In the genomic region with DNA sequence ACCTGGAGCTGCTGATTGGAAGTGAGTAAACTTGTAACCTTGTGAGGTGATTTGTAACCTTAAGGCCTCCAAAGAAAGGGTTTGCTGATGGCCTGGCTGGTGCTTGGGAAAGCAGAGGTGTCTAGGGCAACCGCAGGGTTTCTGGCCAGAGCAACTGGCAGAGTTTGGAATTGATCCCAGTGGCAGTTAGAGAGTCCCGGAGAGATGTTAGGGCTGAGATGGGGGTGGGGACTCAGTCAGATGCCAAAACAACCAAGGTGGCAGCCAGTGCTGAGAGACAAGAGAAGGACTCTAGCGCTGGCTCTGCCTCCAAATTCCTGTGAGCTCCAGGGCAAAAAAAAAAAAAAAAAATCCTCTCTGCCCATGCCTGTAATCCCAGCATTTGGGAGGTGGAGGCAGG, we compare ENCODE assay signal across 19 mouse cellular contexts. TPM values are rescaled to one million over a fixed set of nuclear protein-coding genes. Genes with fewer than 3 reads are reported as not detected.
DNase-seq lines count a peak whose midpoint lies in the region; ATAC-seq and TF ChIP-seq lines count a peak whose summit lies in the region.
"Had no signal": no experiment of that assay in that cellular context is flagged by ENCODE, and none has a peak within 500 bp of the region (broad histone marks: within the 10 kb centered on the region; RNA-seq: fewer than 3 reads in every experiment).

No protein-coding gene starts in this region.

- peak overlapping the region; percentile 32; the same call in 1 of the 2 replicates for H3K27ac ChIP-seq in hindbrain, postnatal 0 days
- H3K27ac ChIP-seq in hindbrain, embryonic 10.5 days, result no peak overlapping the region
- H3K27ac ChIP-seq: embryonic facial prominence, embryonic 13.5 days; heart, embryonic 15.5 days; hindbrain, embryonic 15.5 days; limb, embryonic 15.5 days; neural tube, embryonic 13.5 days had no signal

- no peaks in the 10 kb centered on the region for H3K36me3 ChIP-seq in hindbrain, postnatal 0 days (ENCODE audit: insufficient read depth, low read length)
- no peaks in the 10 kb centered on the region for H3K36me3 ChIP-seq in hindbrain, embryonic 10.5 days
- H3K36me3 ChIP-seq: embryonic facial prominence, embryonic 13.5 days; heart, embryonic 15.5 days; hindbrain, embryonic 15.5 days; limb, embryonic 15.5 days; neural tube, embryonic 13.5 days had no signal

- peaks cover 11% of the 10 kb centered on the region; the same call in 1 of the 2 replicates for H3K4me1 ChIP-seq in hindbrain, postnatal 0 days (ENCODE audit: insufficient read depth, low read length)
- peaks cover 22% of the 10 kb centered on the region for H3K4me1 ChIP-seq in hindbrain, embryonic 10.5 days (replicated peaks)

- H3K9ac ChIP-seq in hindbrain, postnatal 0 days (replicated peaks; ENCODE audit: low read length), result no peak overlapping the region
- H3K9ac ChIP-seq: embryonic facial prominence, embryonic 13.5 days; heart, embryonic 15.5 days; hindbrain, embryonic 15.5 days; limb, embryonic 15.5 days; neural tube, embryonic 13.5 days had no signal

- ATAC-seq in hindbrain, postnatal 0 days, result no peak
- ATAC-seq in erythroid progenitor cell, adult 5-6 weeks (replicated peaks; ENCODE audit: low FRiP score, poor library complexity, severe bottlenecking), result no peak

- H3K27me3 ChIP-seq in hindbrain, postnatal 0 days (ENCODE audit: insufficient read depth, low read length), result no peaks in the 10 kb centered on the region
- H3K27me3 ChIP-seq in hindbrain, embryonic 10.5 days (ENCODE audit: insufficient read depth, poor library complexity, severe bottlenecking), result peaks cover 7% of the 10 kb centered on the region; the same call in 1 of the 2 replicates
- H3K27me3 ChIP-seq: hindbrain, embryonic 15.5 days; neural tube, embryonic 13.5 days had no signal

- H3K4me3 ChIP-seq in hindbrain, postnatal 0 days (ENCODE audit: low read length), result no peak overlapping the region
- no peak overlapping the region for H3K4me3 ChIP-seq in hindbrain, embryonic 10.5 days
- H3K4me3 ChIP-seq: embryonic facial prominence, embryonic 13.5 days; heart, embryonic 15.5 days; hindbrain, embryonic 15.5 days; limb, embryonic 15.5 days; neural tube, embryonic 13.5 days had no signal

- DNase-seq in cerebellum, postnatal 10 days, result peak; percentile 60 to 71
- DNase-seq in cerebellum, adult 9-10 months, result no peak
- DNase-seq in hindbrain, postnatal 0 days (ENCODE audit: low spot score), result peak; percentile 57
- no peak for DNase-seq in hindbrain, embryonic 10.5 days (ENCODE audit: low spot score)
- DNase-seq in 3134 (ENCODE audit: extremely low read depth, insufficient read length, low spot score), result peak; percentile 65
- DNase-seq in brain, embryonic 14.5 days (ENCODE audit: low read depth), result peak; percentile 28
- DNase-seq: cerebellum, adult 8-10 months; gastrocnemius, postnatal 14 days; kidney, adult 18-20 months; kidney, postnatal 36 days; lung, postnatal 36 days; retina, postnatal 1 day had no signal

- TF ChIP-seq CTCF in hindbrain, postnatal 0 days (IDR thresholded peaks at IDR 0.05; ENCODE audit: low read depth), result no peak
- no peak for TF ChIP-seq CTCF in brain, embryonic 14.5 days (IDR thresholded peaks at IDR 0.05; ENCODE audit: borderline replicate concordance, extremely low read depth, insufficient read depth, insufficient read length)

- H3K9me3 ChIP-seq in hindbrain, postnatal 0 days (ENCODE audit: low read length), result no peaks in the 10 kb centered on the region
- 0 out of 2 replicates have a peak, but pooled peaks cover 3% of the 10 kb centered on the region for H3K9me3 ChIP-seq in hindbrain, embryonic 10.5 days
- H3K9me3 ChIP-seq: embryonic facial prominence, embryonic 13.5 days; heart, embryonic 15.5 days; hindbrain, embryonic 15.5 days; limb, embryonic 15.5 days; neural tube, embryonic 13.5 days had no signal

- H3K4me2 ChIP-seq in hindbrain, postnatal 0 days (ENCODE audit: low read depth, low read length), result no peak overlapping the region
- H3K4me2 ChIP-seq: embryonic facial prominence, embryonic 13.5 days; heart, embryonic 15.5 days; hindbrain, embryonic 15.5 days; limb, embryonic 15.5 days; neural tube, embryonic 13.5 days had no signal

- TF ChIP-seq POLR2A in brain, embryonic 14.5 days (IDR thresholded peaks at IDR 0.05; ENCODE audit: borderline replicate concordance, extremely low read depth, insufficient read depth, insufficient read length, poor library complexity, severe bottlenecking), result no peak

- WGBS in hindbrain, postnatal 0 days, result 36% methylated on average over 3 of the region's 3 CpGs
- WGBS in hindbrain, embryonic 10.5 days, result 73% methylated on average over 3 of the region's 3 CpGs

RNA-seq across cellular contexts. Expression of a gene that starts 7.7 kb away (rescaled TPM):
- 22.0 and 31.5 TPM in 2 replicates for total RNA-seq in hindbrain, postnatal 0 days (2014; rRNA removed)
- polyA plus RNA-seq in hindbrain, postnatal 0 days (2015; fragmentation: Nextera tagmentation; extraction: Ambion mirVana), result 32.9 and 35.2 TPM in 2 replicates
- 36.8 and 39.2 TPM in 2 replicates for polyA plus RNA-seq in hindbrain, embryonic 10.5 days (2016; fragmentation: Nextera tagmentation; extraction: Ambion mirVana)
- polyA plus RNA-seq in brain, embryonic 14.5 days (2012; rRNA removed), result 26.5 and 33.3 TPM in 2 replicates
- total RNA-seq in erythroid progenitor cell, adult 5-6 weeks (2015; ENCODE audit: low replicate concordance), result 10.1 and 19.8 TPM in 2 replicates
- 1.7 and 4.6 TPM in 2 replicates for total RNA-seq in erythroid progenitor cell, adult 5-6 weeks (2017; ENCODE audit: low replicate concordance)

RNA-seq across cellular contexts. Expression of a gene that starts 7.8 kb away (rescaled TPM):
- total RNA-seq in hindbrain, postnatal 0 days (2014; rRNA removed), result 18.3 and 19.8 TPM in 2 replicates
- polyA plus RNA-seq in hindbrain, postnatal 0 days (2015; fragmentation: Nextera tagmentation; extraction: Ambion mirVana), result 9.2 and 9.7 TPM in 2 replicates
- polyA plus RNA-seq in hindbrain, embryonic 10.5 days (2016; fragmentation: Nextera tagmentation; extraction: Ambion mirVana), result 3.5 and 7.3 TPM in 2 replicates
- polyA plus RNA-seq in brain, embryonic 14.5 days (2012; rRNA removed), result 20.7 and 52.7 TPM in 2 replicates
- total RNA-seq in erythroid progenitor cell, adult 5-6 weeks (2015; ENCODE audit: low replicate concordance), result not detected in 2 replicates
- total RNA-seq in erythroid progenitor cell, adult 5-6 weeks (2017; ENCODE audit: low replicate concordance), result not detected in 2 replicates
- total RNA-seq: monocyte, adult 5-6 weeks had no signal

RNA-seq across cellular contexts. Expression of a gene that starts 46.8 kb away (rescaled TPM):
- 29.7 and 30.2 TPM in 2 replicates for total RNA-seq in hindbrain, postnatal 0 days (2014; rRNA removed)
- polyA plus RNA-seq in hindbrain, postnatal 0 days (2015; fragmentation: Nextera tagmentation; extraction: Ambion mirVana), result 29.1 and 30.0 TPM in 2 replicates
- 1.0 and 1.5 TPM in 2 replicates for polyA plus RNA-seq in hindbrain, embryonic 10.5 days (2016; fragmentation: Nextera tagmentation; extraction: Ambion mirVana)
- 8.3 and 8.5 TPM in 2 replicates for polyA plus RNA-seq in brain, embryonic 14.5 days (2012; rRNA removed)
- total RNA-seq in erythroid progenitor cell, adult 5-6 weeks (2015; ENCODE audit: low replicate concordance), result 151 and 220 TPM in 2 replicates
- total RNA-seq in erythroid progenitor cell, adult 5-6 weeks (2017; ENCODE audit: low replicate concordance), result 10.8 and 18.9 TPM in 2 replicates

Comparison
In these comparisons a context has a peak if more than half of its experiments do, and no peak if none do; other contexts are left out.
1. DNase-seq: peak in cerebellum, postnatal 10 days (2 of 2), hindbrain, postnatal 0 days (single experiment), 3134 (single experiment) and brain, embryonic 14.5 days (single experiment); none in cerebellum, adult 9-10 months (single experiment) and hindbrain, embryonic 10.5 days (single experiment).